32 mouse cellular contexts compared by ENCODE assay signal in genomic region chr5:65305516-65305915, GRCm38 (mm10). TPM values are rescaled to one million over a fixed set of nuclear protein-coding genes. Genes with fewer than 3 reads are reported as not detected.
DNase-seq lines count a peak whose midpoint lies in the region; TF ChIP-seq lines count a peak whose summit lies in the region.
"Had no signal": no experiment of that assay in that cellular context is flagged by ENCODE, and none has a peak within 500 bp of the region (broad histone marks: within the 10 kb centered on the region; RNA-seq: fewer than 3 reads in every experiment).

No protein-coding gene starts in this region.

- H3K4me3 ChIP-seq in layer of hippocampus, adult 2 months: peak overlapping the region; percentile 15; the same call in 1 of the 2 replicates
- H3K4me3 ChIP-seq: embryonic facial prominence, embryonic 12.5 days; limb, embryonic 10.5 days; limb, embryonic 15.5 days; liver, embryonic 13.5 days; megakaryocyte, embryonic 14.5 days; midbrain, embryonic 13.5 days had no signal

- H3K27ac ChIP-seq in layer of hippocampus, adult 2 months: peak overlapping the region; percentile 82
- H3K27ac ChIP-seq: embryonic facial prominence, embryonic 12.5 days; limb, embryonic 10.5 days; limb, embryonic 15.5 days; liver, embryonic 13.5 days; midbrain, embryonic 13.5 days; stomach, postnatal 0 days had no signal

- TF ChIP-seq POLR2A in brain, embryonic 14.5 days (IDR thresholded peaks at IDR 0.05; ENCODE audit: borderline replicate concordance, extremely low read depth, insufficient read depth, insufficient read length, poor library complexity, severe bottlenecking): no peak

- peak; percentile 48 for DNase-seq in heart, adult 11 months
- no peak for DNase-seq in heart, postnatal 36 days
- no peak for DNase-seq in layer of hippocampus, adult 2 months (ENCODE audit: low spot score in 2 of 2)
- DNase-seq in layer of hippocampus, postnatal 10 days (ENCODE audit: low spot score in 2 of 2): no peak
- DNase-seq in MN1 (ENCODE audit: low spot score): peak; percentile 78
- peak; percentile 4 for DNase-seq in brain, embryonic 14.5 days (ENCODE audit: low read depth)
- DNase-seq in cerebellum, adult 18-20 months: no peak
- DNase-seq: adrenal gland, postnatal 25 days; cerebellum, adult 9-10 months; embryo, embryonic 11 days; heart, postnatal 14 days; kidney, adult 11 months; kidney, postnatal 14 days; liver, embryonic 13.5 days; lung, adult 18-20 months; lung, postnatal 4 days; right cerebral cortex, postnatal 4 days; thymus, adult 2 months; thymus, postnatal 36 days had no signal

- intact Hi-C loops in heart, postnatal 36 days (cut with DNase I): no loop called here

- TF ChIP-seq CTCF in layer of hippocampus, adult 2 months (conservative IDR thresholded peaks at IDR 0.05): no peak
- no peak for TF ChIP-seq CTCF in brain, embryonic 14.5 days (IDR thresholded peaks at IDR 0.05; ENCODE audit: borderline replicate concordance, extremely low read depth, insufficient read depth, insufficient read length)

RNA-seq across cellular contexts. Expression of gene Rfc1, which starts 30.0 kb away (rescaled TPM):
- total RNA-seq in heart, postnatal 36 days (2021): 10 to 100 TPM; 31.1 to 42.5 TPM
- total RNA-seq in layer of hippocampus, adult 2 months (2021): 10 to 100 TPM; 33.2 to 38.2 TPM
- 10 to 100 TPM; 26.6 to 29.5 TPM for total RNA-seq in layer of hippocampus, postnatal 10 days (2021)
- polyA plus RNA-seq in brain, embryonic 14.5 days (2012; rRNA removed): 20.1 and 21.0 TPM in 2 replicates

RNA-seq across cellular contexts. Expression of gene Klb, which starts 42.6 kb away (rescaled TPM):
- total RNA-seq in heart, postnatal 36 days (2021): under 1 TPM; 0.14 to 0.36 TPM
- under 1 TPM; 0.46 to 0.66 TPM for total RNA-seq in layer of hippocampus, adult 2 months (2021)
- under 1 TPM; 0.66 to 0.74 TPM for total RNA-seq in layer of hippocampus, postnatal 10 days (2021)
- 0.13 and 0.14 TPM in 2 replicates for polyA plus RNA-seq in brain, embryonic 14.5 days (2012; rRNA removed)
- total RNA-seq: monocyte, adult 5-6 weeks; neutrophil, adult 5-6 weeks had no signal
- polyA plus RNA-seq: CD4-positive, CD25-positive, alpha-beta regulatory T cell, adult 4 months; heart, embryonic 14.5 days; hindbrain, embryonic 11.5 days; inflammation-experienced regulatory T-cells, adult 6 months; kidney, embryonic 14.5 days; limb, embryonic 15.5 days had no signal

Comparison
In these comparisons a context has a peak if more than half of its experiments do, and no peak if none do; other contexts are left out.
1. DNase-seq: peak in heart, adult 11 months (single experiment), MN1 (single experiment) and brain, embryonic 14.5 days (single experiment); none in heart, postnatal 36 days (0 of 2), layer of hippocampus, adult 2 months (0 of 2), layer of hippocampus, postnatal 10 days (0 of 2) and cerebellum, adult 18-20 months (0 of 2).